Mouse (Mus musculus) c-Kit-positive CD71-positive TER-119-negative erythroid progenitor cells, embryonic 14.5 days (primary cell): Measurements from ENCODE around the gene Kazn.

Experiments
- DNase-seq: peaks from one replicate; pipeline ENCODE4 v3.0.0-alpha.2; 2013; ENCODE audit warnings: low read depth

Gene Kazn

DNA sequence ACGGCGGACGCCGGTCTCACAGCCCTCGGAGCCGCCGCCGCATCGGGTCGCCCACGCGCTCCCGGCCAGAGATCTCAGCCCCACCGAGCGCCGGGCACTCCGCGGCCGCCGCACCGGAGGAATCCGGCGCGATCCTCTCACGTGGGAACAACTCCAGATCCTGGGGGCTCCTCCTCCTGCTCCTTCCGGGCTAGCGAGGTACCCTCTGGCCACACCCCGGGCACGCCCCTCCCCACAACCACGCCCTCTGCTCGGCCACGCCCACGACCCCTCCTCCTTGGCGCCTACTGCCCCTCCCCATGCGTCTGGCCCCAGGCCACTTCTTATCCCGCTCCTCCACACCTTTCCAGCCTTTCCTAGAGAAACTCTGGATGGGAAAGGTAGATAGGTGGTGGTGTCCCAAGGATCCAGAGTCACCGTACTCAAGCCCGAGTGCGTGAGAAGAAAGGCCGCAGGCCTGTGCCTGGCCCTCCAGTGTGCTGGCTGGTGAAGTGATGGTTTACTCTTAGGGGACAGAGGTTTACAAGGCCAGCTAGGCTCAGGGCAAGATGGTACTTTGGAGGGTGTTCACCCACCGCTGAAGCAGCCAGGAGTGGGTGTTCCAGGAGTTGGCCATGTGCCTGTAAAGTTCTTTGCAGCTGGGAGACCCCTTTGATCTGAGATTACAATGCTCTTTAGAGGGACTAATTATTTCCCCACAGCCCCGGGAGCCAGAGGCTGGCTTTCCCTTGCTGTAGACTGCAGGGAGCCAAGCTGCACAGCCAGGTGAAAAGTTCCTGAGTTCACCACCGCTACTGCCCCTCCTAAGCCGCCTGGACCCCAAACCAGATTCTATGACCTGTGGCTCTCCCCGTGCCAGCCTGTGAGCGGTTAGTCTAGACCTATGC is at the start of gene Kazn:
Kazn (minus strand) TSS at position 162 of the 887 bp plus-strand sequence.
- peak; percentile 19 for DNase-seq

DNA sequence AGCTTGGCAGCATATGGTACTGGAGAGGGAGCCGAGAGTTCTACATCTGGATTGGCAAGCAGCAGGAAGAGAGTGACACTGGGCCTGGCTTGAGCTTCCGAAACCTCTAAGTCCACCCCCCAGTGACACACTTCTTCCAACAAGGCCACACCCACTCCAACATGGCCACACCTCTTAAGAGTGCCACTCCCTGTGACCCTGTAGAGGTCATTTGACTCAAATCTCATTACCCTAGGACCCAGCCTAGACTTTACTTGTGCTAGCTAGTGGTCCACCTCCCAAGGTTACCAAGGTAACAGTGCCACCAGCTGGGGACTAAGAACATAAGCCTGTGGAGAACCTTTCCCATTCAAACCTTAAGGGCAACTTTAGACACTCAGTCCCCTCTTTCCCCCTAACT is 46.3 kb upstream of the Kazn start:
- no peak for DNase-seq

DNA sequence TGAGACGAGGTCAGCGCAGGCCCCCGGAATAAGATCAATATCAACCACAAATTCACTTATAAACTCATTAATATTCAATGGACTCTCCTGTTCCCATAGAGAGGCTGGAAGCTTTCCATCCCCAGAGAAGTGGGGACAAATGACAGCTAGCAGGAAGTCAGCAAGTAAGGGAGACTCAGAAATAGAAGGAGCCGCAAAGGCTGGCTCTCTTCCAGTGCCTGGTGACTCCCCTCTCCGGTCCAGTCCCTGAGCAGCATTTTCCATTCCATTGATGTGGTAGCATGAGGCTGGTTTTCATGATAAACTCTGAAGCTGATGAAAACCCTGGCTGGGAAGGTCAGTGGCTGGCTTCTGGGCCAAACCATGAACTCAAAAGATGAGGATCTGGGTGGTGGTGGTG is 44.7 kb upstream of the Kazn start:
- DNase-seq = no peak

DNA sequence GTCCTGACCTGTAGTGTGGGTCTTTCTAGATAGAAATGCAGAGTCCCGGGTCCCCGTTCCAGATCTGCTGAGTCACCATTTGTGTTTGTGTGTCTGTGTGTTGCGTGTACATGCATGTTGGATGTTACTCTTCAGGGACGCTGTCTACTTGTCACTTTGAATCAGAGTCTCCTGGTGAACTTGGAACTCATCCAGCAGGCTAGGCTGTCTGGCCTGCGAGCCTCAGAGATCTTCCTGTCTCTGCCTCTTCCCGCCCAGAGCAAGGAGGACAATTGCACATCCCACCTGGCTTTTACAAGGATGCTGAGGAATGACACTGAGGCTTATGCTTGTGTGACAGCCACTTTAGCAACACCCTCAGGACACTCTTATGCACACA is 39.0 kb upstream of the Kazn start:
- DNase-seq = no peak

DNA sequence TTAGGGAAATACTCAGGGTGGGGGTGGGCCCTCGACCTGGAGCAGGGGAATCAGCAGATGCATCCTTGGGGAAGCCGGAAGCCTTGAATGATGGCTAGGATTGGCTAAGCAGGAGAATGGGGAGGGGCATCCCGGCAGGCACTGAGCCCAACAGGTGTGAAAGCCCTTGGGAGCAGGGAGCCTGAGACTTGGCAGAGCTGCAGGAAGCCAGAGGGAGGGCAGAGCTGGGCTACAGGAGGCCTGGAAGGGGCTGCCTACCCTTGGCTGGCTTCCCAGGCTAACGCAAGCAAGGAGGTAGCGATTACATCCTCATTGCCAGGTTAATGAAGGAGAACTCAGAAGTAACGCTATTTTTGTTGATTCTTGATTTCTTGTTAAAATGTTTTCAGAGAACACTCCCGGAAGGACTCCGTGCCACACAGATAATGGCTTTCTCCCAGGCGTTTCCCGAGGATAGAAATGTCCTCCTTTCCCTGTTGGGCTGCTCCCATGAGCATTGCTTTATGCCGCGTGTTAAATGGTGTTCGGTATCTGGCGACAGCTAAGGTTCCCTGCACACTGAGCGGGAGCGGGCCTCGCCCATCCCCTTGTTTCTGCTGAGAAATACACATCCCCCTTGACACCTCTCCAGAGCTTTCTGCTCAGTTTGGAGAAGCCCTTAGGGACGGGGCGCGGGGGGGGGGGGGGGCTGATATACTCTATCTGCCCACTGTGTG is 38.4 kb upstream of the Kazn start:
- DNase-seq = no peak

DNA sequence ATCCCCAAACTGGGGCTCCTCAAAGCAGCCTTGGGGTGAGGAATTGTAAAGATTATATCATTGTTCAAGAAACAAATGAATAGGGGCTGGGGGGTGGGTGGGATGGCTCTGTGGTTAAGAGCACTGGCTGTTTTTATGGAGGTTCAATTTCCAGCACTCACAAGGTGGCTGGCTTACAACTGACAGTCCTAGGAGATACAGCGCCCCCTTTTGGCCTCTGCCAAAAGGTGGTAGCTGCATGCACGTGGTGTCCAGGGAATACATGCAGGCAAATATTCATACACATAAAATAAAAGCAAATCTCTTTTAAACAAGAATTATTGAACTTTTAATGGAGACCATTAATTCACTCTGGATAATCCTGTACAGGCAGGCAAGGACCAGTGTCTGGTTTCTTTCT is 36.0 kb upstream of the Kazn start:
- DNase-seq = no peak

DNA sequence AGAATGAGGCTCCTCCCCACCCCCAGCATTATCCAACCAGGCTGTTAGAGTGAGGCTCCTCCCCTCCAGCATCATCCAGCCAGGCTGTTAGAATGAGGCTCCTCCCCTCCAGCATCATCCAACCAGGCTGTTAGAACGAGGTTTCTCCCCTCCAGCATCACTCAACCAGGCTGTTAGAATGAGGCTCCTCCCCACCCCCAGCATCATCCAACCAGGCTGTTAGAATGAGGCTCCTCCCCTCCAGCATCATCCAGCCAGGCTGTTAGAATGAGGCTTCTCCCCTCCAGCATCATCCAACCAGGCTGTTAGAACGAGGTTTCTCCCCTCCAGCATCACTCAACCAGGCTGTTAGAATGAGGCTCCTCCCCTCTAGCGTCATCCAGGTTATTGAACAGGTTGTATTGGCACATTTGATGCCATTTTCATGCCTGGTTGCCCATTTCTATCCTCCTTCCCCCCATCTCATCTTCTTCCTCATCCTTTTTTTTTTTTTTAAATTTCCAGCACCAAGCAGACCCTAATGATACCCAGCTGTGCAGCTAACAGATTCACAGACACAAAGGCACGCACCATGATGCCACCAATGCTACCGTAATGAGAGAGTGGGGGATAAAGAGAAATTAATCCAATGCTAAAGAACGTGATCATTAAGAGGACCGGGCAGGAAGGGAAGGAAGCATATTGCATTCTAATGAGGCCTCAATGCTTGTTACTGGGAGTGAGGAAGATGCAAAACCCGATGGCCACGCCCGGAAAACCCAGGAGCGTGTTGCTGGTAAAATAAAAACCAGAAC is 35.4 kb upstream of the Kazn start:
- DNase-seq = no peak

DNA sequence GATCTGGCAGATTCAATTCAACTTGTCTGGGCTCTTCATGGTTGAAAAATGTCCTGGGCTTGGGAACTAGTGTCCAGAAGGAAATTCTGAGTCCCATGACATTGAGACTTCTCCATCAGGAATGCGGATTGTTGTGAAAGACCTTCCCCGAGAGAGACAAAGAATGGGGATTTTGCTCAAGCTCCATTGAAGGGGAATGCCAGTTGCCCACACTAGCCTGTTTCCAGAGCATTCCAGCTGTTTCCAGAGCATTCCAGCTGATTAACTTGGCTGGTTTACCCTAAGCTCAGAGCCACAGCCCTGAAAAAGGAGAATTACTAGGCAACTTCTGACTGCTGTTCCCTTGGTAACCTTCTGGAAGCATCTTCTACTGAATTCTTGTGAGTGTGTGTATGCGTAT is 32.3 kb upstream of the Kazn start:
- DNase-seq = no peak

DNA sequence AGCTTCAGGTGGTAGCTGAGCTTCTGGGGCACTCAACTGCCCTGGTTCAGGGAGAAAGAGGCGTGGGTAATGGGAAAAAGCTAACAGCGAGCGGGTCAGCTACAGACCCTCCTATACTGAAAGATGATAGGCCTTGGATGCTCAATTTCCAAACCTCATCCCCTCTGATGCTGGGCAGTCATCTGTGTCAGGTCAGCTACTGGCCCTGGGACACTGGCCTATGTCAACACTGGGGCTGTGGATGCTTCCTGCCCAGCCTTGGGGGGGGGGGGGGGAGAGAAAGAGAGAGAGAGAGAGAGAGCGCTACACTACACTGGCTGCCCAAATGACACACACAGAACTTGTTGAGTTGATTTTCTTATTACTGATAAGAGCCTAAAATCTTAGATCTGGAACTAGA is 28.6 kb upstream of the Kazn start:
- DNase-seq = no peak

DNA sequence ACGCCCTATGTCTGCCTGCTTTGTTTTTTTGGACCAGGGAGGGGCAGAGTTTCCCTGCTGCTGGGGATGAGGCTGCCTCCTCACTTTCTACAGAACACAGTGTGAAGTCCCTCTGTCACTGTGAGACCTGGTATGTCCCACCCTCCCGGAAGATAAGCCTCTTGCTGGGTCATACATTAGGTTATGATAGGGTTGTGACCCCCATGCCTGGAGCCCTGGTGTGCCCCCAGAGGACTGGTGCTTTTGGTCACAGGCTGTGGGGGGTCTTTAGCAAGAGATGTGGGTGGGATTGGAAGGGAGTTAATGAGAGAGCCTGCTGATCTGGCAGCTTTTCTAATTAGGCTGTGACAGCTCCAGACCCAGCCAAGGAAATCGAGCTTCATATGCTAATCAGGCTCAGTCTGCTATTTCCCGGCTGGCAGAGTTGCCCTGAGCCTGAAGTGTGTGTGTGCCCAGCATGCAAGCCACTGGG is 28.2 kb upstream of the Kazn start:
- no peak for DNase-seq

DNA sequence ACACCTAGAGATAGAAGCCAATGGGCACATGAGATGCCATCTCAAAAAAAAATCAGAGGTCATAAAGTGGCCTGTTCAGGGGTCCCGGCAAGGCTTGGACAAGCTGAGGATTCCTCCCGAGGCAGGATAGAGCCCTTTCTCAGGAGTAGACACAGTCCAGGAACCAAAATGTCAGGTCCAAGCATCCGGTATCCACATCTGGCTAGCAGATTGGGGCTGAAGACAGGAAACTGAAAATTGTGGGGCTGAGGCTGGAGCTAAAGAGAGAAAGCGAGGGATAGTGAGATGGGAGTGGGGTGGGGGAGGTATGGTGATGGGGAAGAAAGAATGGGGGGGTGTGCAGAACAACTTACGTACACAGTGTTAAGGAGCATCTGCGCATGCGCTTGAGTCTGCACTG is 25.1 kb upstream of the Kazn start:
- DNase-seq = no peak

DNA sequence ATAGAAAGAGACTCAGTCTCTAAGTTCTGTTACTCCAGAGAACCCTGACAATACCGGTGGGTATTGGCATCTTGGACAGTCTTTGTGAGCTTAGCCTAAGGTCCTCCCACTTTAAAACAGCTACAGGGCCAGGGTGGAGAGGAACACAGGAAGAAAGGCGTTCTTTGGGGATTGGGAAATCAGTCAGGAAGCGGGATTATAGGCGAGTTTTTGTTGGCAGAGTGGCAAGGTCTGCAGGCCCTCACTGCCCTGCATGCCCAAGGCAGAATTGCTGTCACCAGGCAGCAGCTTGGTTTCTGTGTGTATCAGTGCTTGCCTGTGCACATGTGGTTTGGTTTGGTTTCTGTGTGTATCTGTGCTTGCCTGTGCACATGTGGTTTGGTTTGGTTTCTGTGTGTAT is 22.5 kb upstream of the Kazn start:
- DNase-seq = no peak

DNA sequence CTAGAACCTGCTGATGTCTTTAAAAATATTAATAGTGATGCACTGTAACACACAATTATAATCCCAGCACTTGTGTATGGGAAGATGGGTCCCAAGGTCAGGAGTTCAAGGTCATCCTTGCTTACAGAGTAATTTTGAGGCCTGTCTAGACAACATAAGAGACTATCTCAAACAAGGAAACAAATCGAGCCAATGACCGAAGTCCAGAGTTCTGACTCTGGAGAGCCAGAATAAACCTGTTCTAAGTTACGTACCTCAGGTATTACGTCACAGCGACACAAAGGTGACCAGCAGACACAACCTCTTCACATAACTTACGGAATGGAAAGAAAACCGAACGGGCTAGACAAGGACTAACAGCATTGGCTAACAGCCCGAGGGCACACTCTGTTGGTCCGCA is 19.5 kb upstream of the Kazn start:
- DNase-seq = no peak

DNA sequence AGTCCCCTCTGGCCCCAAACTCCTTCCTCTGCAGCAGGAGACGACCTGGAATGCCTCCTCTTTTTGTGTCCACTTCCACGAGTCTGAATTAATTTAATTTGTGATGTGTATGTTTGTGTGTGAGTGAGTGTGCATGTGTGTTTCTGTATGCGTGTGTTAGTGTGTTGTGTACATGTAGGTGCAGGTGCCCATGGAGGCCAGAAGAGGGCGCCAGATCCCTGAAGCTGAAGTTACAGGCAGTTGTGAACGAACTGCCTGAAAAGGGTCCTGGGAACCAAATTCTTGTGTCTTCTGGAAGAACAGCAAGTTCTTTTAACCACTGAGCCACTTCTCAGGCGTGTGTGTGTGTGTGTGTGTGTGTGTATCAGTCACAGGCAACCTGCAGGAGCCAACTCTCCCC is 14.9 kb upstream of the Kazn start:
- no peak for DNase-seq

DNA sequence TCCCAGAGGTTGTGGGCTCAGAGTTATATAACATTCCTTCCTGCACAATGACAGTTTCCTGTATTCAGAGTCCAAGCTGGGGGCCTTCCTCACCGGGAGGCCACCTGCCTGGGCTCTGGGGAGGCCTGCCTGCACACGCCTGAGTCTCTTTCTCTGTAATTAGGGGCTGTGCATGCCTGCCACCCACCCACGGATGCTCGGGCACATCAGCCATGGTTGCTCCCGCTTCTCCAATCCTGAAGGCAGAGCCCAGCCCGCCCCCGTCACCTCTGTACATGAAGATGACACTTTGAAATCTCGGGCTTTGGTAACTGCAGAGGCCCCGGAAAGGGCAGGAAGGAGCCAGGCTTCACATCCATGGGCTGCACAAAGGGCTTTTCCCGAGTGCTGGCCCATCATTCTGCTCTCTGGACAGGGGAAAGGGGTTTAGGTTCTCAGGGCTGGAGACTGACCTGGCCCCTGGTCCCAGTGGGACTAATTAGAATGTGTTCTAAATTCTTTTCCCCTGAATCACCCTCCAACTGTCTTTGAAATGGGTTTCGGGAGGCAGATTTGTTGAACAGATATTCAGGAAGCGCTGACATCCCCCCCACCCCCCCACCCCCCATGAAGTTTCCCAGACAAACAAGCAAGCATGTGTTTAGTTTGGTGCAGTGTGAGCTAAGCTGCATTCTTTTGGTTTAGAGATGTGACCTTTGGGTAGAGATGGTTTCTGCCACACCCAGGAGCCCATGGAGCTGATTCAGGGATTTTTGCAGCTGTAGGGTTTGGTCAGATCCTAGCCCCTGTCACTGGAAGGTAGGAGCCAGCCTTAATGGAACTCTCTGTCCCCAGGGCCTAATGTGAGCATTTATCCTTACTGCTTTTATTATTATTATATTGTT is 12.5 kb upstream of the Kazn start:
- no peak for DNase-seq

DNA sequence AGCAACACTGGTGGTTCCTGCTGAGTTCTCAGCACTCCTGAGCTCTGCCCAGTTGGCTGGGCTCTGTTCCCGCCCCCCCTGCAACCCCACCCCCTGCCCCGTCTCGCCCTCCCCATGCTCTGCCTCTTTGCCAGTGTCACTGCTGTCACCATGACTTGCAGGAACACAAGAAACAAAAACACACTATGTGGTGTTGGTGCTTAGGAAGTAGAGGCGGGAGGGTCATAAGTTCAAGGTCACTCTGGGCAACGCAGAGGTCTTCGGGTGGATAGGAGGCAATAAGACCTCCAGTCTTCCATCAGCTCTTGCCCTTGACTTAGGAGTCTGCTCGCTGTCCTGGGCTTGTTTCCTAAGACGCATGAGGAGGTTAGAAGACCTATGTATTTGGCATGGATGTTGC is 10.9 kb upstream of the Kazn start:
- DNase-seq = no peak

DNA sequence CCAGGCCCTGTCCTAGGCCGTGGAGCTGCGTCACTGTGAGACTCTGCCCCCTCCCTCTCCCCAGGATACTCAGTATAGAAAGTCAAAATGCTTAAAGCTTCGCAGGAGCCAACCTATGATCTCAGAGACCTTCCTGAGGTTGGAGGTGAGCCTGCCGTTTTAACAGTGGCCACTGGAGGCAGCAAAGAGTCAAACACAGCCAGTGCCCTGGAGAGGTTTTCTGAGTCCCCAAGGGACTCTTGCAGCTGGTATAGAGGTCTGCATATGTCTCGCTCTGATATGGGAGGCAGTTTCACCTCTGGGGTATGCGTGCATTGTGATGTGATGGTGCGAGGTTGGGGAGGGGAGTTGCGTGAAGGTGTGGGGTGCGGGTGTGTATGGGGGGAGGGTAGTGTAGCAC is 10.2 kb upstream of the Kazn start:
- peak; percentile 35 for DNase-seq

DNA sequence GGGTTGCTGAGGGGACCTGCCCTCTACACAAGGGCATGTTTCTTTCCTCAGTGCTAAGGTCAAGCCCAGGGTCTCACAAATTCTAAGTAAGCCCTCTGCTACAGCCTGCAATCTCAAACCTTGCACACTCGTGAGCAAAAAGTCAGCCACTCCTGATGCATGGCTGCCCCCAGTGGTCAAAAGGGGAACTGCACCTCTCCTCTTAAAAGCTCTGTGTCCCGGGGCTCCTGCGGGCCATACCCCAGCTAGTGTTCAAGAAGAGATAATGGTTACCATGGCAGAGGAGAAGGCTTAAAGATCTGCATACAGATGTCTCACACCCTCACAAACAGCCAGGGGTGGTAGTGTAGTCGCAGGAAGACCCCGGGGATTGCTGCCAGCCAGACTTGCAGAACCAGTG is 9.2 kb upstream of the Kazn start:
- DNase-seq = peak; percentile 59

DNA sequence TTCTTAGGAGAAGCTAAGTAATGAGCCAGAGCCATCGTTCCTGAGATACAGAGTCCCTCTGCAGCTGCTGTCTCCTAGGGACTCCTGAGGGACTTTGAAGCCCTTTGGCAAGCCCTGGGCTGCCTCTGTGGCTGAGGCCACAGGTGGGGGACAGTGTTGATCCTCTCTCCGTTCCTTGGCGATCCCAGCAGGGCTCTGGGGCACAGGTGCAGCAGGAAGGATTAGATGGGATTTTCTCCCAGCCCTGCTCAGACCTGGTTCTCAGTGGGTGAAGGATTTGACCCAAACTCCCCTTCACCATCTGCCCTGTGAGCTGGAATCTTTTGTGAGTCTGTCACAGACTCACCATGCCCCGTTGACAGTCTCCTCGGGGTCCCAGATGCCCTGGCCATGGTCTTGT is 7.5 kb upstream of the Kazn start:
- no peak for DNase-seq

DNA sequence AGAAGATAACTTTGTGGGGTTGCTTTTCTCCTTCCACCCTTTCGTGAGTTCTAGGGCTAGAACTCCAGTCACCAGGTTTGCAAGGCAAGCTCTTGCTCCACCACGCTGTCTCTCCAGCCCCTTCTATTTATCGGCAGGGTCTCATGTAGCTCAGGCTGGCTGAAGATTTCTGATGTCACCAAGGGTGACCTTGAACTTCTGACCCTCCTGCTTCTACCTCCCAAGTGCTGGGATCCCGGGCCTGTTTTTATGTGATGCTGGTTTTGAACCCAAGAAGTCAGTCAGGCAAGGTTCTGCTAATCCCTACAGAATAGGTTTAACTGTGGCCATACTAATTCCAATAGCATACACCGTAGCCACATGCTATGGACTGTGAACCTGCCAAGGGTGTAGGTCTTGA is 5.4 kb upstream of the Kazn start:
- DNase-seq = no peak

DNA sequence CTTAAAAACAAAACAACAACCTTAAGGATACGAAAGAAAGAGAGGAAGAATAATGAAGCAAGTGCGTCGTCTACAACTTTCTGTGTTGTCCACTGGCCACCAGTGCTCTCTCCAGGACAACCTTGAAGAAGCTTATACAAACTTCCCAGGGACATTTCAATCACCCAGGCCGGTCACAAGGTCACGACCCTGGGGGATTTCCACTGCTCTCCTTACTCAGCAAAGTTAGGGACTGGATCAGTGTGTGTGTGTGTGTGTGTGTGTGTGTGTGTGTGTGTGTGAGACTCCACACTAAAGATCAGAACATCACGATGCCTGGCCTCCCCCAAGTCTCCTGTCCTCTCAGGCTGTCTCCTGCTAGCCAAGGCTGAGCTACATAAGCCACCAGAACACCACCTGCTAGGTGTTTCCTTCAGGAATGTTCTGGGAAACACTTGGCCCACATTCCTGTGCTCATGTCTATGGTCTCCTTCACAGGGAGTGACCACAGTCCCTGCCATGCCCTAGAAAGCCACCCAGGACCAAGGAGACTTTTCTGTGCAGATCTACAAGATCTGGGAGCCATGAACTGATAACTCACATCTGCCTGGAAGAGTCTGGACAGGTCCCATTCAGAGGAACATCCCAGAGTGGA is 3.7 kb upstream of the Kazn start:
- no peak for DNase-seq
